Mouse (Mus musculus) lung, postnatal 0 days (tissue): Measurements from ENCODE around the gene Gm20388.

Experiments
- CTCF ChIP-seq: IDR thresholded peaks from 2 replicates; pipeline ENCODE4 v1.5.1; 2016; ENCODE audit warnings: antibody characterized with exemption, mild to moderate bottlenecking
- EP300 ChIP-seq: IDR thresholded peaks from 2 replicates; pipeline ENCODE4 v1.6.1; 2016; ENCODE audit warnings: antibody characterized with exemption, mild to moderate bottlenecking, control low read depth

DNA sequence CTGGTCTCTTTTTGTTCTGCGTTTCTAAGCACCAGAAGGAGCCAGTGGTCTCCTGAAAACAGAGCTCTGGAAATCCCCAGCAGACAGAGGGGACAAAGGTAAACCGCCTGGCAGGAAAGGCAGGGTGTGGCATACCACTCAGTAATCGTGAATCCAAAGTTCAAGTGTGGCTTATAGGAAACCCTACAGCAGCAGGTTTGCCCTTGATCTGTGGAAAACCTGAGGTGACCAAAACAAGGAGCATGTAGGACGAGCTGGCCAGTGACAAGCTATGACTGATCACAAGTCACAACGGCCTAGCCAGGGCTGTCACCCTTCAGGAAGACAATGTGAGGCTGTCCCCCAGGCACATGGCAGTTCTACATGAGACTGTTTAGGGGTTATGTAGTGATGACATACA is 3140.8 kb downstream of the Gm20388 start:
- TF ChIP-seq CTCF (no peak), EP300 (no peak)
